Mouse (Mus musculus): Measurements from ENCODE around the gene Ccndbp1. TPM values are rescaled to one million over a fixed set of nuclear protein-coding genes. Genes with fewer than 3 reads are reported as not detected.

Ccndbp1 gene
- polyA plus RNA-seq, 1 experiment from 2014 or later, result 41.6 TPM

DNA sequence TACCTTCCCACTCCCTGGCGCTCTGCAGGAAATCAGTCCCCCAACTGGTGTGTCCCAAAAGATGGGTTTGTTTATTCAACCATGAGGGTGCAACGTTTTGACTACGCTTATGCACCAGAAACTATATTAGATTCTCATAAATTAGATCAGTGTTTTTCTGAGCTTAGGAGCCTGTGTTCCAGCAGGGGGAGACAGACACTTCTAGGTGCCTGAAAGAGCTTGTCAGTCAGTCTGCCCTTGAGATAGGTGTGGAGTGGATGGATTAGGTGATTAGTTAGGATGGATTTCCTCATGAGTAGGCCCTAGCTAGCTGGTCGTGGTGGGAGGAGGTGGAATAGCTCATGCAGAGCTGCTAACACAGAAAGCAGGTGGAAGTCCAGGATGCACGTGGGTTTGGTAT, 32.9 kb downstream of the Ccndbp1 start:
- no peaks in the 10 kb centered on the region for H3K4me1 ChIP-seq
- H3K27ac ChIP-seq, result no peak overlapping the region
- WGBS, result 49% methylated on average over 5 of the region's 5 CpGs
- no peaks in the 10 kb centered on the region for H3K27me3 ChIP-seq
- no peak overlapping the region for H3K4me2 ChIP-seq (replicated peaks)
- H3K36me3 ChIP-seq, result no peaks in the 10 kb centered on the region
- H3K9ac ChIP-seq, result no peak overlapping the region
- no peaks in the 10 kb centered on the region for H3K9me3 ChIP-seq
- no peak for ATAC-seq (ENCODE audit: insufficient number of reproducible peaks, insufficient read depth, low FRiP score, low TSS enrichment)
- no peak overlapping the region for H3K4me3 ChIP-seq

DNA sequence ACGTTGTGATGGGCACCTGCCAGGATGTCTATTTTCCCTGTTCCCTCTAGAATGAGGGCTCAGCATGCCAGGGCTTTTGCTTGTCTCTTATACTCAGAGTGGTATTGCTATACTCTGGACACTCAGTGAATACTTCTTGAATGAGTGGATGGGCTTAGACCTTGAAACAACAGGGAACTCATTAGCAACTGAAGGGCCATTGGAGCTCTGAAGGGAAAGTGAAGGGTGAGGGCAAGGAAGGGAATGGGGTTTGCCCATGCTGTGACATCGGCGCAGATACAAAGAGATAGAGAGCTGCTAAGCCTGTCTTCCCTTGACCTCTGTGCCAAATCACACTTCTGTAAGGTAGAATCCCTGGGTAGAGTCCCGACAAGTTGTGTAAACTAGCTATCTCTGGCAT, 37.5 kb downstream of the Ccndbp1 start:
- Histone ChIP-seq H3K9me3 (no peaks in the 10 kb centered on the region), H3K4me2 (replicated peaks) (no peak overlapping the region), H3K4me1 (no peaks in the 10 kb centered on the region), H3K4me3 (no peak overlapping the region), H3K27ac (no peak overlapping the region), H3K36me3 (no peaks in the 10 kb centered on the region), H3K9ac (no peak overlapping the region), H3K27me3 (no peaks in the 10 kb centered on the region)
- WGBS, result 79% methylated on average over 4 of the region's 4 CpGs
- no peak for ATAC-seq (ENCODE audit: insufficient number of reproducible peaks, insufficient read depth, low FRiP score, low TSS enrichment)

DNA sequence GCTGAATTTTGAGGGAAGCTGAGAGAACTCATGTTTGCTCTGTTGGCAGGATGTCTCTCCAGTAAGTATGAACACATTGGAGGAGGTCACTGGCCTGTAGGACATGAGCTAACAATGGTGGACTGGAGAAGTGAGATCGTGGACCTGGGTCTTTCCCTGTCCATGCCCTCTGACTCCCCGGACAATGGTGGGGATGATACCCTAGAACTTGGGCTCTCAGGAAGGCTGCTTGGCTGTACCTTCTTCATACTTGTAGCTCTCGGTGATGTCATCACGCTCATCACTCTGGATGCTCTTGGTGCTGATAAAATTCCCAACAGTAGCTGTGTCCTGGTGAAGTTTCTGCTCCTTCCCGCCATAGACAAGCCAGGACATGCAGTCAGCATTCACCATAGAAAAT, 44.0 kb downstream of the Ccndbp1 start:
- Histone ChIP-seq H3K4me2 (replicated peaks) (no peak overlapping the region), H3K27me3 (no peaks in the 10 kb centered on the region), H3K4me1 (no peaks in the 10 kb centered on the region), H3K36me3 (no peaks in the 10 kb centered on the region), H3K27ac (no peak overlapping the region), H3K9me3 (no peaks in the 10 kb centered on the region), H3K9ac (no peak overlapping the region), H3K4me3 (no peak overlapping the region)
- ATAC-seq (ENCODE audit: insufficient number of reproducible peaks, insufficient read depth, low FRiP score, low TSS enrichment), result no peak
- WGBS, result 92% methylated on average over 5 of the region's 5 CpGs

DNA sequence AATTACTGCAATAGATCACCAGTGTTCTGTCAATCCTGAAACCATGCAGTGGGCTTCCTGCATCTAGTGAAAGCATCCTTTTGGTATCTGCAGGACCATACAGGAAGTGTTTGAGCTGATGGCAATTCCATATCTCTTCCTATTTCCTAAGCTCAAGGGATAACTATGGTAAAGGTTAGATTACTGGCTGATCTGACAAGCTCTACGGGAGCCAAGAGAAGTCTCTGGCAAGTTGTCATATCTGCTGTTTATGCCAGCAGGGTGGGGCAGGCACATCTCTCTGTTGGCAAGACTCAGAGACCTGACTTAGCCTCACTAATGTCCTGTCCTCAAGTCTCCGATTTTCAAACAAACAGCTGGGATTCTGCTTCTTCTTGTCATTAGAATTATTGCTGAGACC, 45.9 kb downstream of the Ccndbp1 start:
- no peak overlapping the region for H3K4me3 ChIP-seq
- ATAC-seq (ENCODE audit: insufficient number of reproducible peaks, insufficient read depth, low FRiP score, low TSS enrichment), result no peak
- H3K9ac ChIP-seq, result no peak overlapping the region
- no peaks in the 10 kb centered on the region for H3K4me1 ChIP-seq
- no peaks in the 10 kb centered on the region for H3K27me3 ChIP-seq
- no peaks in the 10 kb centered on the region for H3K36me3 ChIP-seq
- H3K27ac ChIP-seq, result no peak overlapping the region
- no peak overlapping the region for H3K4me2 ChIP-seq (replicated peaks)
- no peaks in the 10 kb centered on the region for H3K9me3 ChIP-seq
- whole genome bisulfite sequencing, result 71% methylated on average over 2 of the region's 2 CpGs

DNA sequence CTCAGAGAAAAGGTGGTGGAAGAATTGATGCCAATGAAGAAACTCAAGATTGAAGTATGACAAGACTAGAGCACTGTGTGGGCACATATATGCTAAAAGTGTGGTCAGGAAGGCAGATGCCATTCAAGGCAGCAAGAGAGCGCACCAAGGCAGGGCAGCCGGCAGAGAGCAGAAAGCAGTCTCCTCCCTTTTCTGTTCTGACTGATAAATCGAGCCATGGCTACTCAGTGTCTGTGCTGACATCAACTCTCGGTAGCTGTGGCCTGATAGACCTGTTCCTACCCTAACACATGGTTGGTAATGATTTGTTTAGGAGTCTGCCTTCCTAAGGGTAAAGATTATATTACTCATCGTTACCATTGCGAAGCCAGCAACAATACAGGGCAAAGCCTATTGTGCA, 47.7 kb downstream of the Ccndbp1 start:
- H3K27ac ChIP-seq, result no peak overlapping the region
- H3K36me3 ChIP-seq, result no peaks in the 10 kb centered on the region
- no peaks in the 10 kb centered on the region for H3K4me1 ChIP-seq
- no peaks in the 10 kb centered on the region for H3K9me3 ChIP-seq
- no peak for ATAC-seq (ENCODE audit: insufficient number of reproducible peaks, insufficient read depth, low FRiP score, low TSS enrichment)
- no peak overlapping the region for H3K4me3 ChIP-seq
- H3K27me3 ChIP-seq, result no peaks in the 10 kb centered on the region
- H3K9ac ChIP-seq, result no peak overlapping the region
- 90% methylated on average over 6 of the region's 6 CpGs for WGBS
- no peak overlapping the region for H3K4me2 ChIP-seq (replicated peaks)

DNA sequence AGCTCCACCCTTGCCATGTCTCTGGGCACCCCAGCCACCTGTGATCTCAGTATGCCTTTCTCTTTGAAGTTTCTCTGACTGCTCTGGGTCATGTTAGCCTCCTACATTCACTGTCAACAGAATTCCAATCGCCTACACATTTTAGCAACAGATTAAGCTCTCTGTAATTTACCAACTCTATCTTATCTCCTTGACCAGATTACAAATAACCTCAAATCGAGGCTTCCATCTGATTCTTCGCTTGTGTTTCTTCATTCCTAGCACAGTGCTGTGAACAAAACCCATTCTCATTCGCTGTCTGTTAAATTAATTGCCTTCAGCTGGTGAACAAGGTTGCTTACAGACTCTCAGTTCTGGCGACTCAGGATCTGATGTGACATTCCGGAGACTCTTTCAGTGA, 49.8 kb downstream of the Ccndbp1 start:
- Histone ChIP-seq H3K4me3 (no peak overlapping the region), H3K9me3 (no peaks in the 10 kb centered on the region), H3K4me2 (replicated peaks) (no peak overlapping the region), H3K4me1 (no peaks in the 10 kb centered on the region), H3K36me3 (no peaks in the 10 kb centered on the region), H3K27me3 (no peaks in the 10 kb centered on the region), H3K27ac (no peak overlapping the region), H3K9ac (no peak overlapping the region)
- ATAC-seq (ENCODE audit: insufficient number of reproducible peaks, insufficient read depth, low FRiP score, low TSS enrichment), result no peak
- 71% methylated on average over 6 of the region's 6 CpGs for WGBS

DNA sequence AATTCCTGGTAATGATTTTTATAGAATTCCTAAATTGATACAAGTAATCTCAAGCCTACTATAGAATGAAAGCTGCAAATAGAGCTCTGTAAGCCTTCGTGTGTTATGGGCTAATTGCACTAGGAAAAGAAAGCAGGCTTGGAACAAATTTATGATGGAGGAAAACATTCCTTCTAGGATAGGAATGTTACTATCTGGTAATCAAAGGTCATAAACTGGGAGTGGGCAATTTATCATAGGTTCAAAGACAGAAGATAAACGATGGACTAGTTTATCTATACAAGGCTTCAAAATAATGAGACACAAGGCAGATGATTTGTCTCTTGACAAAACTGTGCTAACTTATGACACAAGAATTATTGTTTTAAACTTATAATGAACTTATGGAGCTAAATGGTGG, 53.1 kb downstream of the Ccndbp1 start:
- Histone ChIP-seq H3K36me3 (no peaks in the 10 kb centered on the region), H3K9ac (no peak overlapping the region), H3K4me2 (replicated peaks) (no peak overlapping the region), H3K27me3 (no peaks in the 10 kb centered on the region), H3K27ac (no peak overlapping the region), H3K4me1 (no peaks in the 10 kb centered on the region), H3K9me3 (no peaks in the 10 kb centered on the region), H3K4me3 (no peak overlapping the region)
- no peak for ATAC-seq (ENCODE audit: insufficient number of reproducible peaks, insufficient read depth, low FRiP score, low TSS enrichment)
- 86% methylated on average over 2 of the region's 2 CpGs for WGBS

Small RNAs within 50 kb of the gene (microRNA-seq; reads per million reads assigned to microRNA genes)
- not detected for gene Gm44325

Other genes starting within 250 kb of the Ccndbp1 start
- gene Cdan1, start 158.3 kb upstream of the Ccndbp1 start, polyA plus RNA-seq (2016; fragmentation: Nextera tagmentation; extraction: Ambion mirVana), result 12.1 and 12.3 TPM in 2 replicates
- 7.1 and 9.1 TPM in 2 replicates for gene Ttbk2, start 157.8 kb upstream of the Ccndbp1 start, polyA plus RNA-seq (2016; fragmentation: Nextera tagmentation; extraction: Ambion mirVana)
- gene Ubr1, start 37.7 kb upstream of the Ccndbp1 start, polyA plus RNA-seq (2016; fragmentation: Nextera tagmentation; extraction: Ambion mirVana), result 28.5 and 29.3 TPM in 2 replicates
- gene Tmem62, start 31.4 kb upstream of the Ccndbp1 start, polyA plus RNA-seq (2016; fragmentation: Nextera tagmentation; extraction: Ambion mirVana), result 2.3 and 2.9 TPM in 2 replicates
- gene Epb42, start 28.7 kb downstream of the Ccndbp1 start, polyA plus RNA-seq (2016; fragmentation: Nextera tagmentation; extraction: Ambion mirVana), result 5.0 and 6.1 TPM in 2 replicates
- gene Tgm5, start 77.4 kb downstream of the Ccndbp1 start, polyA plus RNA-seq (2016; fragmentation: Nextera tagmentation; extraction: Ambion mirVana), result not detected in 2 replicates
- gene Tgm7, start 101.4 kb downstream of the Ccndbp1 start, polyA plus RNA-seq (2016; fragmentation: Nextera tagmentation; extraction: Ambion mirVana), result not detected in 2 replicates
- gene Adal, start 132.0 kb downstream of the Ccndbp1 start, polyA plus RNA-seq (2016; fragmentation: Nextera tagmentation; extraction: Ambion mirVana), result 22.8 and 23.6 TPM in 2 replicates
- 23.1 and 25.4 TPM in 2 replicates for gene Lcmt2, start 132.2 kb downstream of the Ccndbp1 start, polyA plus RNA-seq (2016; fragmentation: Nextera tagmentation; extraction: Ambion mirVana)
- gene Tubgcp4, start 162.3 kb downstream of the Ccndbp1 start, polyA plus RNA-seq (2016; fragmentation: Nextera tagmentation; extraction: Ambion mirVana), result 76.4 and 88.6 TPM in 2 replicates
- 11.4 and 11.6 TPM in 2 replicates for gene Zscan29, start 162.7 kb downstream of the Ccndbp1 start, polyA plus RNA-seq (2016; fragmentation: Nextera tagmentation; extraction: Ambion mirVana)